Mouse (Mus musculus) forebrain, embryonic 12.5 days (tissue): ENCODE measurements around the gene Ipcef1. TPM values are rescaled to one million over a fixed set of nuclear protein-coding genes. Genes with fewer than 3 reads are reported as not detected.

Experiments used
- ATAC-seq: fragments of 200-750 bp; cut with Nextera tagmentation; 2 replicates; pipeline ENCODE4 v1.8.0; 2017; ENCODE audit warnings: moderate TSS enrichment; ENCODE audit not compliant: low FRiP score
- H3K27ac ChIP-seq: fragments of 300-500 bp; sonication (generic); 2 replicates; pipeline ENCODE4 v1.5.1; 2016; ENCODE audit warnings: mild to moderate bottlenecking
- H3K27me3 ChIP-seq: fragments of 300-500 bp; sonication (generic); 2 replicates; pipeline ENCODE4 v1.6.1; 2016; ENCODE audit warnings: mild to moderate bottlenecking
- H3K36me3 ChIP-seq: fragments of 300-500 bp; sonication (generic); replicated peaks from 2 replicates; pipeline ENCODE4 v1.6.1; 2016; ENCODE audit warnings: mild to moderate bottlenecking
- H3K4me1 ChIP-seq: fragments of 300-500 bp; sonication (generic); 2 replicates; pipeline ENCODE4 v1.6.1; 2016
- H3K4me2 ChIP-seq: fragments of 300-500 bp; sonication (generic); 2 replicates; pipeline ENCODE4 v1.6.1; 2016; ENCODE audit warnings: mild to moderate bottlenecking, moderate library complexity
- H3K4me3 ChIP-seq: fragments of 300-500 bp; sonication (generic); replicated peaks from 2 replicates; pipeline ENCODE4 v1.5.1; 2016; ENCODE audit warnings: mild to moderate bottlenecking
- H3K9ac ChIP-seq: fragments of 300-500 bp; sonication (generic); 2 replicates; pipeline ENCODE4 v1.6.1; 2016; ENCODE audit warnings: mild to moderate bottlenecking
- H3K9me3 ChIP-seq: fragments of 300-500 bp; sonication (generic); 2 replicates; pipeline ENCODE4 v1.6.1; 2016
- WGBS: fragments of 180-500 bp; shearing (Covaris S2); methylation state at CpG from one replicate; pipeline ENCODE4 v1.1.7; 2016; 5-methylcytosine and 5-hydroxymethylcytosine counted together
- polyA plus RNA-seq: library from polyadenylated mRNA; unstranded; fragments of >200 nt; fragmentation: Nextera tagmentation; extraction: Ambion mirVana; gene quantifications from 2 replicates; pipeline ENCODE4 v1.2.1, GENCODE M21; 2016

Gene Ipcef1
- polyA plus RNA-seq, 1 experiment from 2014 or later: 1.3 TPM

- Histone ChIP-seq H3K4me2 (no peak overlapping the region), H3K4me1 (0 out of 2 replicates have a peak, but pooled peaks cover 7% of the 10 kb centered on the region), H3K27me3 (no peaks in the 10 kb centered on the region), H3K27ac (no peak overlapping the region), H3K4me3 (no peak overlapping the region), H3K9me3 (no peaks in the 10 kb centered on the region), H3K36me3 (no peaks in the 10 kb centered on the region), H3K9ac (no peak overlapping the region)
- 78% methylated on average over 1 of the region's 1 CpGs for WGBS
- no peak for ATAC-seq
Observed at GRCm38 (mm10) chr10:6846283-6846682, 206.0 kb downstream of the Ipcef1 start.

GRCm38 (mm10) chr10:6842225-6842624, 210.1 kb downstream of the Ipcef1 start:
- 87% methylated on average over 1 of the region's 1 CpGs for WGBS

More at GRCm38 (mm10) chr10:6842225-6842624, 210.1 kb downstream of the Ipcef1 start:
- H3K27ac ChIP-seq: no peak overlapping the region
- no peaks in the 10 kb centered on the region for H3K27me3 ChIP-seq
- ATAC-seq: no peak
- H3K4me3 ChIP-seq: no peak overlapping the region
- no peak overlapping the region for H3K4me2 ChIP-seq
- no peaks in the 10 kb centered on the region for H3K9me3 ChIP-seq
- no peaks in the 10 kb centered on the region for H3K36me3 ChIP-seq
- H3K9ac ChIP-seq: no peak overlapping the region
- H3K4me1 ChIP-seq: no peaks in the 10 kb centered on the region

Other genes starting within 250 kb of the Ipcef1 start
- gene Cnksr3, start 159.8 kb upstream of the Ipcef1 start, polyA plus RNA-seq: 6.7 and 6.9 TPM in 2 replicates